Mouse (Mus musculus): ENCODE results near the gene Ap4b1. TPM values are rescaled to one million over a fixed set of nuclear protein-coding genes. Genes with fewer than 3 reads are reported as not detected.
A peak's percentile ranks its signal among the peaks of the same experiment; 100 is the strongest.
"Not testable (repeated sequence)": the region's sequence is repeated elsewhere in the genome, so short reads cannot be mapped to it uniquely, and the experiment has no call there.

The Ap4b1 gene
- polyA plus RNA-seq, 1 experiment = 14.5 TPM

GRCm38 (mm10) chr3:103805671-103806070 lies 3.6 kb upstream of the Ap4b1 start:
- no peak overlapping the region for H3K4me2 ChIP-seq (ENCODE audit: low read depth)
- no peak overlapping the region for H3ac ChIP-seq (ENCODE audit: control insufficient read depth, insufficient read length)
- peaks cover 22% of the 10 kb centered on the region for H3K36me3 ChIP-seq (ENCODE audit: control insufficient read depth, insufficient read depth)
- TF ChIP-seq USF1 (IDR thresholded peaks at IDR 0.05; ENCODE audit: low read depth) (no peak), TCF12 (IDR thresholded peaks at IDR 0.05; ENCODE audit: insufficient read depth, poor library complexity, severe bottlenecking) (no peak), CEBPB (IDR thresholded peaks at IDR 0.05; ENCODE audit: insufficient read depth, poor library complexity, severe bottlenecking) (no peak), MAX (IDR thresholded peaks at IDR 0.05; ENCODE audit: low read depth) (no peak), E2F4 (IDR thresholded peaks at IDR 0.05; ENCODE audit: insufficient read depth) (no peak), MYOG (IDR thresholded peaks at IDR 0.05; ENCODE audit: control insufficient read depth in 1 of 3, insufficient read depth in 1 of 3, insufficient read length in 2 of 3, low read depth in 2 of 3) (no peak), SRF (IDR thresholded peaks at IDR 0.05; ENCODE audit: control insufficient read depth, insufficient read length, low read depth) (no peak), MYOD1 (IDR thresholded peaks at IDR 0.05; ENCODE audit: control insufficient read depth in 1 of 3, insufficient read length in 2 of 3, low read depth in 2 of 3) (no peak), TCF3 (IDR thresholded peaks at IDR 0.05; ENCODE audit: insufficient read length, low read depth) (no peak), REST (IDR thresholded peaks at IDR 0.05; ENCODE audit: insufficient read depth, insufficient read length) (no peak), POLR2AphosphoS2 (IDR thresholded peaks at IDR 0.05; ENCODE audit: insufficient read length, low read depth) (no peak)
- no peak overlapping the region for H3K4me3 ChIP-seq
- peaks cover 16% of the 10 kb centered on the region for H3K79me2 ChIP-seq (ENCODE audit: control insufficient read depth, insufficient read depth)
- H3K27me3 ChIP-seq (ENCODE audit: control insufficient read depth, insufficient read depth, insufficient read length) = no peaks in the 10 kb centered on the region

GRCm38 (mm10) chr3:103809799-103810150 lies 455 bp downstream of the Ap4b1 start:
- TF ChIP-seq POLR2AphosphoS2 (IDR thresholded peaks at IDR 0.05; ENCODE audit: insufficient read length, low read depth) = no peak
- TF ChIP-seq CEBPB (IDR thresholded peaks at IDR 0.05; ENCODE audit: insufficient read depth, poor library complexity, severe bottlenecking) = no peak
- TF ChIP-seq E2F4 (IDR thresholded peaks at IDR 0.05; ENCODE audit: insufficient read depth) = no peak
- TF ChIP-seq SRF (IDR thresholded peaks at IDR 0.05; ENCODE audit: control insufficient read depth, insufficient read length, low read depth) = no peak
- no peak for TF ChIP-seq TCF12 (IDR thresholded peaks at IDR 0.05; ENCODE audit: insufficient read depth, poor library complexity, severe bottlenecking)
- TF ChIP-seq MAX (IDR thresholded peaks at IDR 0.05; ENCODE audit: low read depth) = no peak
- TF ChIP-seq TCF3 (IDR thresholded peaks at IDR 0.05; ENCODE audit: insufficient read length, low read depth) = no peak
- TF ChIP-seq MYOD1 (IDR thresholded peaks at IDR 0.05; ENCODE audit: control insufficient read depth in 1 of 3, insufficient read length in 2 of 3, low read depth in 2 of 3) = no peak
- no peak for TF ChIP-seq REST (IDR thresholded peaks at IDR 0.05; ENCODE audit: insufficient read depth, insufficient read length)
- TF ChIP-seq USF1 (IDR thresholded peaks at IDR 0.05; ENCODE audit: low read depth) = no peak
- no peak for TF ChIP-seq MYOG (IDR thresholded peaks at IDR 0.05; ENCODE audit: control insufficient read depth in 1 of 3, insufficient read depth in 1 of 3, insufficient read length in 2 of 3, low read depth in 2 of 3)
- no peak for TF ChIP-seq POLR2A (IDR thresholded peaks at IDR 0.05; ENCODE audit: insufficient read length, low read depth)
- Histone ChIP-seq H3K36me3 (ENCODE audit: control insufficient read depth, insufficient read depth) (peaks cover 3% of the 10 kb centered on the region), H3K27me3 (ENCODE audit: control insufficient read depth, insufficient read depth, insufficient read length) (no peaks in the 10 kb centered on the region), H3ac (ENCODE audit: control insufficient read depth, insufficient read length) (peak overlapping the region; percentile 31), H3K4me2 (ENCODE audit: low read depth) (peak overlapping the region; percentile 76), H3K4me3 (peak overlapping the region; percentile 93), H3K79me2 (ENCODE audit: control insufficient read depth, insufficient read depth) (peaks cover 16% of the 10 kb centered on the region)

- Histone ChIP-seq H3K27me3 (ENCODE audit: control insufficient read depth, insufficient read depth, insufficient read length) (no peaks in the 10 kb centered on the region), H3ac (ENCODE audit: control insufficient read depth, insufficient read length) (no peak overlapping the region), H3K4me2 (ENCODE audit: low read depth) (no peak overlapping the region), H3K79me2 (ENCODE audit: control insufficient read depth, insufficient read depth) (peaks cover 16% of the 10 kb centered on the region), H3K36me3 (ENCODE audit: control insufficient read depth, insufficient read depth) (no peaks in the 10 kb centered on the region), H3K4me3 (no peak overlapping the region)
- no peak for TF ChIP-seq MYOD1 (IDR thresholded peaks at IDR 0.05; ENCODE audit: control insufficient read depth in 1 of 3, insufficient read length in 2 of 3, low read depth in 2 of 3)
- TF ChIP-seq REST (IDR thresholded peaks at IDR 0.05; ENCODE audit: insufficient read depth, insufficient read length) = no peak
- TF ChIP-seq MYOG (IDR thresholded peaks at IDR 0.05; ENCODE audit: control insufficient read depth in 1 of 3, insufficient read depth in 1 of 3, insufficient read length in 2 of 3, low read depth in 2 of 3) = no peak
- no peak for TF ChIP-seq TCF3 (IDR thresholded peaks at IDR 0.05; ENCODE audit: insufficient read length, low read depth)
- TF ChIP-seq USF1 (IDR thresholded peaks at IDR 0.05; ENCODE audit: low read depth) = no peak
- TF ChIP-seq E2F4 (IDR thresholded peaks at IDR 0.05; ENCODE audit: insufficient read depth) = no peak
- no peak for TF ChIP-seq TCF12 (IDR thresholded peaks at IDR 0.05; ENCODE audit: insufficient read depth, poor library complexity, severe bottlenecking)
These were observed 1.6 kb downstream of the Ap4b1 start for GRCm38 (mm10) chr3:103810967-103811366.

- Histone ChIP-seq H3K4me2 (ENCODE audit: low read depth) (no peak overlapping the region), H3K36me3 (ENCODE audit: control insufficient read depth, insufficient read depth) (peaks cover 11% of the 10 kb centered on the region), H3K79me2 (ENCODE audit: control insufficient read depth, insufficient read depth) (no peaks in the 10 kb centered on the region), H3K4me3 (no peak overlapping the region), H3ac (ENCODE audit: control insufficient read depth, insufficient read length) (no peak overlapping the region), H3K27me3 (ENCODE audit: control insufficient read depth, insufficient read depth, insufficient read length) (no peaks in the 10 kb centered on the region)
- TF ChIP-seq MYOG (IDR thresholded peaks at IDR 0.05; ENCODE audit: control insufficient read depth in 1 of 3, insufficient read depth in 1 of 3, insufficient read length in 2 of 3, low read depth in 2 of 3) (no peak), CEBPB (IDR thresholded peaks at IDR 0.05; ENCODE audit: insufficient read depth, poor library complexity, severe bottlenecking) (no peak), USF1 (IDR thresholded peaks at IDR 0.05; ENCODE audit: low read depth) (no peak), SRF (IDR thresholded peaks at IDR 0.05; ENCODE audit: control insufficient read depth, insufficient read length, low read depth) (no peak), E2F4 (IDR thresholded peaks at IDR 0.05; ENCODE audit: insufficient read depth) (no peak), POLR2AphosphoS2 (IDR thresholded peaks at IDR 0.05; ENCODE audit: insufficient read length, low read depth) (no peak), REST (IDR thresholded peaks at IDR 0.05; ENCODE audit: insufficient read depth, insufficient read length) (no peak), TCF3 (IDR thresholded peaks at IDR 0.05; ENCODE audit: insufficient read length, low read depth) (no peak)
These were observed 18.2 kb downstream of the Ap4b1 start for GRCm38 (mm10) chr3:103827548-103827947.

GRCm38 (mm10) chr3:103829036-103829435 lies 19.7 kb downstream of the Ap4b1 start:
- Histone ChIP-seq H3K79me2 (ENCODE audit: control insufficient read depth, insufficient read depth) (no peaks in the 10 kb centered on the region), H3K36me3 (ENCODE audit: control insufficient read depth, insufficient read depth) (no peaks in the 10 kb centered on the region), H3K4me2 (ENCODE audit: low read depth) (no peak overlapping the region), H3K27me3 (ENCODE audit: control insufficient read depth, insufficient read depth, insufficient read length) (no peaks in the 10 kb centered on the region), H3K4me3 (no peak overlapping the region), H3ac (ENCODE audit: control insufficient read depth, insufficient read length) (no peak overlapping the region)
- TF ChIP-seq POLR2AphosphoS2 (IDR thresholded peaks at IDR 0.05; ENCODE audit: insufficient read length, low read depth) (no peak), TCF3 (IDR thresholded peaks at IDR 0.05; ENCODE audit: insufficient read length, low read depth) (no peak), E2F4 (IDR thresholded peaks at IDR 0.05; ENCODE audit: insufficient read depth) (no peak), MYOD1 (IDR thresholded peaks at IDR 0.05; ENCODE audit: control insufficient read depth in 1 of 3, insufficient read length in 2 of 3, low read depth in 2 of 3) (no peak), REST (IDR thresholded peaks at IDR 0.05; ENCODE audit: insufficient read depth, insufficient read length) (no peak), TCF12 (IDR thresholded peaks at IDR 0.05; ENCODE audit: insufficient read depth, poor library complexity, severe bottlenecking) (no peak), MYOG (IDR thresholded peaks at IDR 0.05; ENCODE audit: control insufficient read depth in 1 of 3, insufficient read depth in 1 of 3, insufficient read length in 2 of 3, low read depth in 2 of 3) (no peak), USF1 (IDR thresholded peaks at IDR 0.05; ENCODE audit: low read depth) (no peak), CEBPB (IDR thresholded peaks at IDR 0.05; ENCODE audit: insufficient read depth, poor library complexity, severe bottlenecking) (no peak), MAX (IDR thresholded peaks at IDR 0.05; ENCODE audit: low read depth) (no peak), SRF (IDR thresholded peaks at IDR 0.05; ENCODE audit: control insufficient read depth, insufficient read length, low read depth) (no peak), POLR2A (IDR thresholded peaks at IDR 0.05; ENCODE audit: insufficient read length, low read depth) (no peak)

GRCm38 (mm10) chr3:103830681-103831080 lies 21.4 kb downstream of the Ap4b1 start:
- H3K36me3 ChIP-seq (ENCODE audit: control insufficient read depth, insufficient read depth); H3K79me2 ChIP-seq (ENCODE audit: control insufficient read depth, insufficient read depth); H3K4me2 ChIP-seq (ENCODE audit: low read depth); H3ac ChIP-seq (ENCODE audit: control insufficient read depth, insufficient read length); H3K27me3 ChIP-seq (ENCODE audit: control insufficient read depth, insufficient read depth, insufficient read length); H3K4me3 ChIP-seq: not testable (repeated sequence)

Data from myocyte (in vitro differentiated cells).